In the genomic region with DNA sequence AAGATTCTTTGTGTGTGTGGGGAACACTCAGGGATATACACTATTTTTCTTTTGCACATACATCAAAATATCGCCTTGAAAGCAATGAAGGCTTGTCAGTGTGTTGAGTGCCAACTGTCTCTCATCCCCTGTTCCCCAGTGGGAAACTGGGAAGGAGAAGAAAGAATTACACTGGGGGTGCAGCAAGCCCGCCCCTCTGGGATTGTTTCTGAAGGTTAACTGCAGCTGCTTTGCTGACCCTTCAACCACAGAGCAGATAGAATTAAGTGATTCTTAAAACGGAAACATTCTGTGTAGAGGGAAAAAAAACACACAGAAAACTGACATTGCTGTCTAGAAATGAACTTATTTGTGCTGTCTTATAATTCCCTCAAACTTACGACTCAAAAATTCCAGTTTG, we compare ENCODE assay signal across 19 mouse cellular contexts. TPM values are rescaled to one million over a fixed set of nuclear protein-coding genes. Genes with fewer than 3 reads are reported as not detected.
"Had no signal": no experiment of that assay in that cellular context is flagged by ENCODE, and none has a peak within 500 bp of the region (broad histone marks: within the 10 kb centered on the region; RNA-seq: fewer than 3 reads in every experiment).

No protein-coding gene starts in this region.

- ATAC-seq: intestine, embryonic 15.5 days; liver, embryonic 12.5 days; midbrain, embryonic 16.5 days had no signal

- H3K4me3 ChIP-seq: intestine, embryonic 15.5 days; limb, embryonic 15.5 days; liver, embryonic 12.5 days; midbrain, embryonic 12.5 days; neural tube, embryonic 13.5 days; stomach, embryonic 15.5 days had no signal

- H3K4me1 ChIP-seq: intestine, embryonic 15.5 days; limb, embryonic 15.5 days; liver, embryonic 12.5 days; midbrain, embryonic 12.5 days; neural tube, embryonic 13.5 days; stomach, embryonic 15.5 days had no signal

- H3K9ac ChIP-seq: intestine, embryonic 15.5 days; limb, embryonic 15.5 days; liver, embryonic 12.5 days; midbrain, embryonic 12.5 days; neural tube, embryonic 13.5 days; stomach, embryonic 15.5 days had no signal

- H3K9me3 ChIP-seq: intestine, embryonic 15.5 days; limb, embryonic 15.5 days; liver, embryonic 12.5 days; midbrain, embryonic 12.5 days; neural tube, embryonic 13.5 days; stomach, embryonic 15.5 days had no signal

- H3K27me3 ChIP-seq: intestine, embryonic 15.5 days; limb, embryonic 15.5 days; liver, embryonic 12.5 days; midbrain, embryonic 12.5 days; neural tube, embryonic 13.5 days; stomach, embryonic 15.5 days had no signal

- DNase-seq: kidney, adult 2 months; retina, postnatal 1 day; right cerebral cortex, postnatal 4 days; spleen, adult 18-20 months; thymus, adult 2 months; thymus, postnatal 25 days had no signal

- H3K27ac ChIP-seq: intestine, embryonic 15.5 days; kidney, postnatal 0 days; limb, embryonic 15.5 days; liver, embryonic 12.5 days; midbrain, embryonic 12.5 days; neural tube, embryonic 13.5 days; stomach, embryonic 15.5 days had no signal

- H3K36me3 ChIP-seq: intestine, embryonic 15.5 days; limb, embryonic 15.5 days; liver, embryonic 12.5 days; midbrain, embryonic 12.5 days; neural tube, embryonic 13.5 days; stomach, embryonic 15.5 days had no signal

- H3K4me2 ChIP-seq: intestine, embryonic 15.5 days; limb, embryonic 15.5 days; liver, embryonic 12.5 days; midbrain, embryonic 12.5 days; neural tube, embryonic 13.5 days; stomach, embryonic 15.5 days had no signal

RNA-seq across cellular contexts. Expression of gene Gm5447, which starts 47.5 kb away (rescaled TPM):
- total RNA-seq: left cerebral cortex, adult 8-10 months; left cerebral cortex, postnatal 25 days; megakaryocyte-erythroid progenitor cell, adult 5-6 weeks had no signal
- polyA plus RNA-seq: limb, embryonic 11.5 days; liver, embryonic 12.5 days; liver, embryonic 16.5 days; midbrain, embryonic 16.5 days; neural tube, embryonic 13.5 days; thymus, adult 2 months had no signal
